Mouse (Mus musculus): ENCODE measurements around the gene Ino80b. TPM values are rescaled to one million over a fixed set of nuclear protein-coding genes. Genes with fewer than 3 reads are reported as not detected.

Ino80b gene
- polyA plus RNA-seq, 1 experiment from 2014 or later, result 17.5 TPM

GRCm38 (mm10) chr6:83086121-83087035, 38.9 kb downstream of the Ino80b start, which contains the start of gene Lbx2:
Gene Lbx2 (plus strand): TSS chr6:83086367.
- H3K4me2 ChIP-seq (ENCODE audit: low read depth, low read length), result peak within 1 kb of the TSS; percentile 33
- H3K36me3 ChIP-seq (replicated peaks; ENCODE audit: control insufficient read depth, insufficient read depth, low read depth, low read length), result no peaks in the 10 kb centered on the region
- H3K4me1 ChIP-seq (ENCODE audit: control insufficient read depth, insufficient read depth, low read length), result peaks cover 8% of the 10 kb centered on the region
- peak within 1 kb of the TSS; percentile 6; the same call in 1 of the 2 replicates for H3K4me3 ChIP-seq (ENCODE audit: low read depth, low read length)
- 4% methylated on average over 40 of the region's 42 CpGs for whole genome bisulfite sequencing
- H3K9me3 ChIP-seq (replicated peaks; ENCODE audit: control insufficient read depth, low read length), result no peaks in the 10 kb centered on the region
- peak within 1 kb of the TSS; percentile 4 for H3K9ac ChIP-seq (replicated peaks; ENCODE audit: low read length)
- ATAC-seq (replicated peaks; ENCODE audit: insufficient number of reproducible peaks, low FRiP score, low TSS enrichment, low read depth) (no peak), DNase-seq (ENCODE audit: low spot score) (no peak)
- peaks cover 72% of the 10 kb centered on the region for H3K27me3 ChIP-seq (ENCODE audit: control insufficient read depth, insufficient read depth, low read length)
- H3K27ac ChIP-seq (replicated peaks; ENCODE audit: low read depth, low read length), result no peak within 1 kb of the TSS

DNA sequence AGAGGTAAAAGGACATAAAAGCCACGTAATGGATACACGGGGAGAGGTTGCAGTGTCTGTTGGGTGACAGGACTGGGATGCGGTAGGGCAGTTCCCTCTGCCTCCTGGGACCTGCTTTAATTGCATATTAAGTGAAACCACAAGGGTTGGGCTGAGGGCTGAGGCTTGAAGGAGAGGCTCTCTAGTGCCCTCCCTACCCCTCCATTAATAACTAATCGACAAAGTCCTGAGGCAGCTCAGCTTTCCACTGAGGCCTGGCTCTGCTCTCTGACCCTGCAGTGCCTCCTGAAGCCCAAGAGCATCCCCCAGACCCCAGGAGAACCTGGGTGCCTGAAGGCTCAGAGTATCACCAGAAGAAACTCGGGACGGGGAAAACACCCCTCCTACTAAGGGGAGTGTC, 40.8 kb downstream of the Ino80b start:
- ATAC-seq (replicated peaks; ENCODE audit: insufficient number of reproducible peaks, low FRiP score, low TSS enrichment, low read depth) (0 out of 2 replicates have a peak, but pooled peaks have one; percentile 5), DNase-seq (ENCODE audit: low spot score) (no peak)
- no peak overlapping the region for H3K9ac ChIP-seq (replicated peaks; ENCODE audit: low read length)
- peaks cover 62% of the 10 kb centered on the region for H3K27me3 ChIP-seq (ENCODE audit: control insufficient read depth, insufficient read depth, low read length)
- H3K27ac ChIP-seq (replicated peaks; ENCODE audit: low read depth, low read length), result no peak overlapping the region
- peaks cover 8% of the 10 kb centered on the region for H3K4me1 ChIP-seq (ENCODE audit: control insufficient read depth, insufficient read depth, low read length)
- no peaks in the 10 kb centered on the region for H3K9me3 ChIP-seq (replicated peaks; ENCODE audit: control insufficient read depth, low read length)
- 4% methylated on average over 6 of the region's 6 CpGs for WGBS
- H3K36me3 ChIP-seq (replicated peaks; ENCODE audit: control insufficient read depth, insufficient read depth, low read depth, low read length), result no peaks in the 10 kb centered on the region
- H3K4me3 ChIP-seq (ENCODE audit: low read depth, low read length), result no peak overlapping the region
- H3K4me2 ChIP-seq (ENCODE audit: low read depth, low read length), result no peak overlapping the region

DNA sequence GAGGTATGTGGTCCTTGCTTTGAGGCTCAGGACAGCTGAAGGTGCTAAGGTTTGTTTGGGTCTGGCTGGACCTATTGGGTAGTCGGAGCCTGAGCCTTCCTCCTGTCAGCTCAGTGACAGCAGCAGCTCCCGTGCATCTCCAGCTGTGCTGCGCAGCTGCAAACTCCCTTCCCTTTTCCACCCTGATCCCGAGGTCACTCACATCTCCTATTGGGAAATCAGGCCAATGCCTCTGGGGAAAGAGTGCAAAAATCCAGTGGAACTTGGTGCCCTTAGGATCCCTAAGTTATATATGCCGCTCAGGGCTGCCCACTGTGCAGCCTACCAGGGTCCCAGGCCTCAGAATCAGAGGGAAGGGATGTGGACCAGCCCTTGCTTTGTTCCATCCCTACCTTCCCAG, 41.7 kb downstream of the Ino80b start:
- H3K4me3 ChIP-seq (ENCODE audit: low read depth, low read length), result no peak overlapping the region
- no peaks in the 10 kb centered on the region for H3K9me3 ChIP-seq (replicated peaks; ENCODE audit: control insufficient read depth, low read length)
- peak overlapping the region; percentile 13 for H3K9ac ChIP-seq (replicated peaks; ENCODE audit: low read length)
- H3K27ac ChIP-seq (replicated peaks; ENCODE audit: low read depth, low read length), result peak overlapping the region; percentile 35; the same call in 1 of the 2 replicates
- no peak overlapping the region; the same call in 1 of the 2 replicates for H3K4me2 ChIP-seq (ENCODE audit: low read depth, low read length)
- peaks cover 8% of the 10 kb centered on the region for H3K4me1 ChIP-seq (ENCODE audit: control insufficient read depth, insufficient read depth, low read length)
- H3K27me3 ChIP-seq (ENCODE audit: control insufficient read depth, insufficient read depth, low read length), result peaks cover 57% of the 10 kb centered on the region
- DNase-seq (ENCODE audit: low spot score) (no peak), ATAC-seq (replicated peaks; ENCODE audit: insufficient number of reproducible peaks, low FRiP score, low TSS enrichment, low read depth) (no peak)
- no peaks in the 10 kb centered on the region for H3K36me3 ChIP-seq (replicated peaks; ENCODE audit: control insufficient read depth, insufficient read depth, low read depth, low read length)
- WGBS, result 6% methylated on average over 5 of the region's 5 CpGs

- no peaks in the 10 kb centered on the region for H3K9me3 ChIP-seq (replicated peaks; ENCODE audit: control insufficient read depth, low read length)
- ATAC-seq (replicated peaks; ENCODE audit: insufficient number of reproducible peaks, low FRiP score, low TSS enrichment, low read depth) (no peak), DNase-seq (ENCODE audit: low spot score) (no peak)
- H3K4me2 ChIP-seq (ENCODE audit: low read depth, low read length), result no peak overlapping the region
- H3K4me3 ChIP-seq (ENCODE audit: low read depth, low read length), result no peak overlapping the region
- H3K4me1 ChIP-seq (ENCODE audit: control insufficient read depth, insufficient read depth, low read length), result peaks cover 8% of the 10 kb centered on the region
- WGBS, result 94% methylated on average over 5 of the region's 5 CpGs
- H3K9ac ChIP-seq (replicated peaks; ENCODE audit: low read length), result no peak overlapping the region
- H3K27ac ChIP-seq (replicated peaks; ENCODE audit: low read depth, low read length), result no peak overlapping the region
- no peaks in the 10 kb centered on the region for H3K36me3 ChIP-seq (replicated peaks; ENCODE audit: control insufficient read depth, insufficient read depth, low read depth, low read length)
- H3K27me3 ChIP-seq (ENCODE audit: control insufficient read depth, insufficient read depth, low read length), result peaks cover 26% of the 10 kb centered on the region
These were observed 45.0 kb downstream of the Ino80b start for GRCm38 (mm10) chr6:83080210-83080609.

DNA sequence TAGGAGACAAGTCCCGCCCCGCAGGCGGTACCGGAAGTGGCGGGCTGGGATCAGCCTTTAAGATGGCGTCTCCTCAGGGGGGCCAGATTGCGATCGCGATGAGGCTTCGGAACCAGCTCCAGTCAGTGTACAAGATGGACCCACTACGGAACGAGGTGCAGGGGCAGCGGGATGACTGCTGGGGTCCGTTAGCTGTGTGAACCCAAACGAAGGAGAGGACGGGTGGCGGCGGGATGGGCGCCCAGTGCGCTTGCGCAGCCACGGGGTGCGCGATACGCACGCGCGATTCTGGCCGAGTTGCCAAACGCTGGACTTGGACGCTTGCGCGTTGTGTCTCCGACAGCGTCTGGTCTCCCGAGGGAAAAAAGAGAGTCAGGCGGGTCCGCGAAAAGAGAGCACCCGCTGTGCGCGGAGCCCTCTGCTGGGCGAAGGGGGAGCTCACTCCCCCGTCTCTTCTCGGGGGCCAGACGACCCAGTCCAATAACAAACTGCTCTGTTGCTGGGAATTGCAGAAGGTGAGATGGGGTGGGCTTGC, 46.8 kb downstream of the Ino80b start:
- WGBS, result 0% methylated on average over 38 of the region's 46 CpGs
- Histone ChIP-seq H3K4me3 (ENCODE audit: low read depth, low read length) (peak overlapping the region; percentile 45), H3K9me3 (replicated peaks; ENCODE audit: control insufficient read depth, low read length) (no peaks in the 10 kb centered on the region), H3K27me3 (ENCODE audit: control insufficient read depth, insufficient read depth, low read length) (peaks cover 18% of the 10 kb centered on the region), H3K27ac (replicated peaks; ENCODE audit: low read depth, low read length) (peak overlapping the region; percentile 71), H3K9ac (replicated peaks; ENCODE audit: low read length) (peak overlapping the region; percentile 63), H3K4me1 (ENCODE audit: control insufficient read depth, insufficient read depth, low read length) (no peaks in the 10 kb centered on the region), H3K36me3 (replicated peaks; ENCODE audit: control insufficient read depth, insufficient read depth, low read depth, low read length) (no peaks in the 10 kb centered on the region), H3K4me2 (ENCODE audit: low read depth, low read length) (peak overlapping the region; percentile 65)
- peak; percentile 93 for DNase-seq (ENCODE audit: low spot score)
- peak; percentile 82 for ATAC-seq (replicated peaks; ENCODE audit: insufficient number of reproducible peaks, low FRiP score, low TSS enrichment, low read depth)

- peak; percentile 100 for DNase-seq (ENCODE audit: low spot score)
- peaks cover 14% of the 10 kb centered on the region for H3K27me3 ChIP-seq (ENCODE audit: control insufficient read depth, insufficient read depth, low read length)
These were observed 47.5 kb downstream of the Ino80b start, which contains the start of gene Pcgf1 for GRCm38 (mm10) chr6:83077630-83078323. Gene Pcgf1 (plus strand): TSS chr6:83077869.

DNA sequence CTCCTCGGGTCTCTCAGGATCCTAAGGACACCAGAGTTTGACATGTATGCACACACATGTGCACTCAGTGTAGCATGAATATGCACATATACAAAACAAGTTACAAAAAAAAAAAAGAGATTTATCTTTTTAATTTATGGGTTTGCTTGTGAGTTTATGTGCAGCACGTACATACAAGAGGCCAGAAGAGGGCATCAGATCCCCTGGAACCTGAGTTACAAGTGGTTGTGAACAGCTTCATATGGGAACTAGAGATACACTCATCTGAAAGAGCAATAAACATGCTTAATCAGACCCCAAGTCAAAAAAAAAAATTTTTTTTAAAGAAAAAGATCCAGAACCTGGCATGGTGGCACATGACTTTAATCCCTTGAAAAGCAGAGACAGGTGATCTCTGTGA, 50.3 kb downstream of the Ino80b start:
- 19% methylated on average over 2 of the region's 2 CpGs for WGBS
- H3K4me3 ChIP-seq (ENCODE audit: low read depth, low read length), result no peak overlapping the region
- H3K27ac ChIP-seq (replicated peaks; ENCODE audit: low read depth, low read length), result no peak overlapping the region
- H3K27me3 ChIP-seq (ENCODE audit: control insufficient read depth, insufficient read depth, low read length), result peaks cover 38% of the 10 kb centered on the region
- no peaks in the 10 kb centered on the region for H3K9me3 ChIP-seq (replicated peaks; ENCODE audit: control insufficient read depth, low read length)
- DNase-seq (ENCODE audit: low spot score), result no peak
- no peak overlapping the region for H3K4me2 ChIP-seq (ENCODE audit: low read depth, low read length)
- no peak overlapping the region for H3K9ac ChIP-seq (replicated peaks; ENCODE audit: low read length)
- no peaks in the 10 kb centered on the region for H3K36me3 ChIP-seq (replicated peaks; ENCODE audit: control insufficient read depth, insufficient read depth, low read depth, low read length)
- H3K4me1 ChIP-seq (ENCODE audit: control insufficient read depth, insufficient read depth, low read length), result peaks cover 4% of the 10 kb centered on the region
- no peak for ATAC-seq (replicated peaks; ENCODE audit: insufficient number of reproducible peaks, low FRiP score, low TSS enrichment, low read depth)

More at GRCm38 (mm10) chr6:83077630-83078323, 47.5 kb downstream of the Ino80b start, which contains the start of gene Pcgf1:
- H3K9me3 ChIP-seq (replicated peaks; ENCODE audit: control insufficient read depth, low read length), result no peaks in the 10 kb centered on the region
- peak within 1 kb of the TSS; percentile 71 for H3K27ac ChIP-seq (replicated peaks; ENCODE audit: low read depth, low read length)
- under 1% methylated on average over 54 of the region's 54 CpGs for WGBS
- peak within 1 kb of the TSS; percentile 63 for H3K9ac ChIP-seq (replicated peaks; ENCODE audit: low read length)
- peak within 1 kb of the TSS; percentile 75 for H3K4me2 ChIP-seq (ENCODE audit: low read depth, low read length)
- H3K36me3 ChIP-seq (replicated peaks; ENCODE audit: control insufficient read depth, insufficient read depth, low read depth, low read length), result no peaks in the 10 kb centered on the region
- peak; percentile 84 for ATAC-seq (replicated peaks; ENCODE audit: insufficient number of reproducible peaks, low FRiP score, low TSS enrichment, low read depth)
- peak within 1 kb of the TSS; percentile 45 for H3K4me3 ChIP-seq (ENCODE audit: low read depth, low read length)
- no peaks in the 10 kb centered on the region for H3K4me1 ChIP-seq (ENCODE audit: control insufficient read depth, insufficient read depth, low read length)
